Mouse (Mus musculus): ENCODE results near the gene Atg7. TPM values are rescaled to one million over a fixed set of nuclear protein-coding genes. Genes with fewer than 3 reads are reported as not detected.
"Not testable (repeated sequence)": the region's sequence is repeated elsewhere in the genome, so short reads cannot be mapped to it uniquely, and the experiment has no call there.

The Atg7 gene
- total RNA-seq, 2 experiments from 2014 or later: 23.3 to 28.4 TPM

DNA sequence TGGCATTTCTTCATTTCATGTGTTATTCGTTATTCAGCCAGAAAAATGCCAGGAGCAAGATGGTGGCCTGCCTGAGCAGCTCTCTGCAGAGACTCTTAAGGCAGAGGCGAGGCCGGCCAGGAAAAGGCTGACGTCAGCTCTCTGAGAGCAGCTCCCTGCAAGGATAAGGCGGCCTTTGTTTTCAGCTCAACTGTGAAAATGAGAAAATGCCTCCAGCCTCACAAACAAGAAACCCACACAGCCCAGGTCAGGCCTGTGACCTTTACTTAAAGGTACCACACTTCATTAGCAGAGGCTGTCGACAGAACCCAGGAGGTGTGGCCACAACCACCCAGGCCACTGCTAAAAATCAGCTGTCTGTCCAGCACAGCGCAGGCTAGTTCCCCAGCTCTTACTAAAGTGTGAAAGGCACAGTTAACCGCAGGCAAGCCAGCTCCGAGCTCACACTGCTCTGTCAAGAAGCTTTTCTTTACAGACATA is 240.4 kb downstream of the Atg7 start:
- DNase-seq: peak; percentile 73 to 78

GRCm38 (mm10) chr6:114885129-114885528 is 242.2 kb downstream of the Atg7 start:
- DNase-seq: no peak

GRCm38 (mm10) chr6:114886012-114886411 is 243.1 kb downstream of the Atg7 start:
- DNase-seq: no peak

DNA sequence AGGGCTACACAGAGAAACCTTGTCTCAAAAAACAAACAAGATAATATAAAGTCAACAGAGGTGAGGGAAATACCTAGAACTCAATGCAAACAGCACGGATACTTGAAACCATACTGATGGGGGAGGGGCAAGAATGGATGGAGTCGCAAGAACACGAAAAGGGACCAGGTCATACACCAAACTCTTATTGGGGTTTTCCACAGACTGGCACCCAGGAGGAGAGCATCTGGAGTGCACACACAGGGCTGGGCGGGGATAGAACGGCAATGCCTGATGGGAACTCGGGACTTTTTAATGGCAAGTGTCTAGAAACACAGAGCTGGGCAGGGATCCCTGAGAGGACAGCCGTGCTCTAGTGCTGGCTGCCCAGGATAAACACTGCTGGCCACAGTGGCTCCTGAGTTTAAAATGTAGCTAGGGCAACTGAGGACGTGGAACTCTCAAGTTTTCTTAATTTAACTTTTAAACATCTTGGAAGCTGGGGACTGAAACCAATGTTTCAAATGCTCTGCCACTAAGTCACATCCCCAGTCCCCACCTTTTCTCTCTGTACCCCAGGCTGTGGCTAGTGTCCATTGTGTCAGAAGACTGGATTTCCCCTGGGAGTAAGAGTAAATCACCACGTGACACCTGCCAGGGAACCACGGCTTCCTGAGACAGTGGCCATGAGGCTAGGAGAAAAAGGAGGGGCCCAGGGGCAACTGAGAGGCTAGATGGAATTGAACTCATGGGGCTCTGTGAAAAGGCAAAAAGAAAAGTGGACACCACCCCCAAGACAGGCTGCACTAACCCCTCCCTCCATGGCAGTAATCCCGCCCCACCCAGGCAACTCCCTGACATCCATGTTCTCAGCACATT is 243.8 kb downstream of the Atg7 start:
- no peak for DNase-seq

DNA sequence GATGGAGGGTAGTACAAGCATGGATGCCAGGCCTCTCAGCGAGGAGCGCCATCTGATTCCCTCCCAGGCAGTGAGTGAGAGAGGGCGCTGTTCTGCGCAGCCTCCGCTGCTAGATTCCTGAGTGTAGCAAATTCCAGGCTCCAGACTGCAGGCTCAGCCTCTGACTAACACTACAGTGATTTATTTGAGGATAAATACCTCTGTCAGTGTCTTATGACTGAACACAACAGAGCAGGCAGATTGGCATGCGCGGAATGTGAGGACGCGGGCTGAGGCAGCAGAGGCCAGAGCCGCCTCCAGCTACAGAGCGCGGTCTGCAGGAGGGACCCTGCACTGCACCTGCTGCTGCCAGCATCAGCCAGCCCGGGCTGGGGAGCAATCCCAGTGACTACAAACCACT is 246.0 kb downstream of the Atg7 start:
- peak; percentile 64 to 76 for DNase-seq

DNA sequence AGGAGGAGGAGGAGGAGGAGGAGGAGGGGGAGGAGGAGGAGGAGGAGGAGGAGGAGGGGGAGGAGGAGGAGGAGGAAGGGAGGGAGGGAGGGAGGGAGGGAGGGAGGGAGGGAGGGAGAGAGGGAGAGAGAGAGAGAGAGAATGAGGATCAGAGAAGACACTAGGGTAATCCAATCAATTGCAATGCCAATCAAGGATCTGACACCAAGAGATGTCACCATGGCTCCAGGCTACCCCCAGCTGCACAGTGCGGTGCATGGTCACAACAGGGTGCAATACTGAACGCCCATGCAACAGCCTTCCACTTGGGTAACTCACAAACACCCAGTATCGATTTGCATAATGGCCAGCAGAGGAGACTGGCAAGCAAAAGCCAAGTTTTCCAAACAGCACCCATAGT is 247.1 kb downstream of the Atg7 start:
- DNase-seq: not testable (repeated sequence)

- DNase-seq: peak; percentile 83 to 88
Observed at GRCm38 (mm10) chr6:114890411-114891115, 247.7 kb downstream of the Atg7 start.

GRCm38 (mm10) chr6:114891272-114891671 is 248.4 kb downstream of the Atg7 start:
- DNase-seq: no peak

- no peak for DNase-seq
Observed at GRCm38 (mm10) chr6:114891771-114892170, 248.9 kb downstream of the Atg7 start.

DNA sequence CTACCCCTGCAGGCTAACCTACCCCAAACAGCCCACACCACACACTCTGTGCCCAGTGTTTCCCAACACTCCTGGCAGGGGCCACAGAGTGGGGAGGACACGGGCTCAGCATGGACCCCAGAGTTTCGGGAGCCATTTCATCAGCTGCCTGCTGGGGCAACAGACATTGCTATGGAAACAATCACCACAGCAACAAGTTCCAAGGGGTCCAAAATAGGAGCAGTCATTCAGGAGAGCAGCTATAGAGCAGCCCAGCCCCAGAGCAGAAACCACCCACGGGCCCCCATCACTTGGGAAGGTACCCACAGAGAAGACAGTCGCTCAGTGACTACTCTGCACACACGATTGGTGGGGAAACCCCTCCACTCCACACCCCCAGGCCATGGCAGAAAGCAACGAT is 249.5 kb downstream of the Atg7 start:
- DNase-seq: peak; percentile 70 to 78

DNA sequence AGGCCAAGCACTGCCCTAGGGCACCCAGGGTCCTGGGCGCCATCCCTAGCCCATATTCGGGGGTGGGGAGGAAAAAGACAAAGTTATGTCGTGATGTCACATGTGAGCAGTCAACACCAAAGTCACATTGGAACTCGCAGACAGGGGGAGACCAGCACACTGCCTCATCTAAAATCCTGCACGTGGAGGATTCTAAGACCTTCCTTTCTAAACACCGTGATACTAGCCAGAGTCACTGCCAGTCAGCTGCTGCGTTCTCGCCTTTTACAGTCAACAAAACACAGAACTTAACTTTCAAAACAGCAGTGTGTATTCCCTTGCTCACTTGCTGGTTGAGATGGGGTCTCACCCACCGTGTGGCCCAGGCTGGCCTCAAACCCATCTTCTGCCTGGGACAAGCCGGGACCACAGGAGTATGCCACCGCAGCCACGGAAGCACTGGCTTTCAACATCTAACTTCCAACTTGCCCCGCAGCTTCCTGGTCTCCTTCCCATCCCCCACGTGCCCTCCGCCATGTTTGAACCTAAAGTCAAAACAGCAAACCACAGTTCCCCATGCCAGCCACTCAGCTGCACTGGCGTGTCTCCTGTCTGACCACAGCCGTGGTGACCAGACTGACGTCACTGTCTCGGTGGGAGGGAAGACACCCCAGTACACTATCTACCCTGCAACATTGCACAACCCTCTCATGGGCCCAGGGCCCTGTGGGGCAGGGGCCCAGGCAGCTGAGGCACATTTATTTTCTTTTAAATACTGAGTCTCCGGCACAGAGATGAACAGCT is 250.7 kb downstream of the Atg7 start:
- DNase-seq: peak in 1 of 2 experiments; percentile 56

DNA sequence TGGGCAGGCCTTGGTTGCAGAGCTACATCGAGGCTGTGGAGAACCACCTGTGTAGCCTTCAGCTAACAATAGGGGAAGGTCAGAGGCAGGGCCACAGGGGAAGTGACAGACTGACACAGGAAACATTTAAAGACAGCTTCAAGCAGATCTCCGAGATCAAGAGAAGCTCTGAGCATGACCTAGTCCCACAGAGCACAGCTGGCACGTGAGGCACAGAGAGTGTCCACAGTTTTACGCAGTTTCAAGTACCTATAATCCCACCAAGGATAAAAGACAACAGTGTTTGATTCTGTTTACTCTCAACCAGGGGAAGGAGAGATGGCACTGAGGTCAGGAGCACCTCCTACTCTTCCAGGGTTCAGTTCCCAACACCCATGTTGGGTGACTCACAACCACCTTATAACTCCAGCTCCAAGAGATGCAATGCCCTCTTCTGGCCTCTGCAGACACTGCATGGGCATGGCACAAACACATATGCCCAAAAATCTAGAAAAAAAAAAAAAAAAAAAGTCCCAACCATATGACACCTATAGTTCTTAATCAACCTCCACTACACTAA is 251.7 kb downstream of the Atg7 start:
- DNase-seq: no peak

DNA sequence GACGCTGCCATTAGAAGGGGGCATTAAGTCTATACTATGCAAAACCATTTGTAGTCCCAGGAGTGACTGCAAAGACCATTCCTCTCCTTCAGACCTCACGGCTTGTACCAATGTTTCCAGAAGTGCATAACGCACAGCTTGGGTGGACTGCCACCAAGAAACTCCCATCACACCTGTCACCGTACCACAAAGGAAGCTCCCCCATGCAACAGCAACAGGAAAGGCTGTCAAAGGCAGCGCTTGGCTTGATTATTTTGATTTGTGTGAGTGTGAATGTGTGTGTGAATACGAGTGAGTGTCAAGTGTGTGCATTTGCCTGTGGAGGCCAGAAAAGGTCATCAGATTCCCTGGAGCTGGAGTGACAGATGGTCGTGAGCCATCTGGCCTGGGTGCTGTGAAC is 252.3 kb downstream of the Atg7 start:
- no peak for DNase-seq

GRCm38 (mm10) chr6:114896281-114896680 is 253.4 kb downstream of the Atg7 start:
- DNase-seq: no peak

- DNase-seq: no peak
Observed at GRCm38 (mm10) chr6:114898949-114899348, 256.1 kb downstream of the Atg7 start.

DNA sequence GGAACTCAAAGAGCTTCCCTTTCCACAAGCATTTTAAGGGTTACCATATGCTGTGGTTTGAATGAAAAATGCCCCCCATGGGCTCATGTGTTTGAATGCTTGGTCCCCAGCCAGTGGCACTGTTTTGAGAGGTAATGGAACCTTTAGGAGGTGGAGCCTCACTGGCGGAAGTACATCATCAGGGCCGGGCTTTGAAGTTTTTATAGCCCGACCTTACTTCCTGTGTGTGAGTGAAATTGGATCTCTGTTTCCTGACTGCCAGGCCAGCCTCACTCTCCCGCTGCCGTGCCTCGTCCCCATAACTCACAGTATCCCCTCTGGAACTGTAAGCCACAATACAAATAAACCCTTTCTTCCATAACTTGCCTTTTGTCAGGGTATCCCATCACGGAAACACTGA is 256.8 kb downstream of the Atg7 start:
- no peak for DNase-seq

GRCm38 (mm10) chr6:114900194-114900593 is 257.3 kb downstream of the Atg7 start:
- no peak for DNase-seq

DNA sequence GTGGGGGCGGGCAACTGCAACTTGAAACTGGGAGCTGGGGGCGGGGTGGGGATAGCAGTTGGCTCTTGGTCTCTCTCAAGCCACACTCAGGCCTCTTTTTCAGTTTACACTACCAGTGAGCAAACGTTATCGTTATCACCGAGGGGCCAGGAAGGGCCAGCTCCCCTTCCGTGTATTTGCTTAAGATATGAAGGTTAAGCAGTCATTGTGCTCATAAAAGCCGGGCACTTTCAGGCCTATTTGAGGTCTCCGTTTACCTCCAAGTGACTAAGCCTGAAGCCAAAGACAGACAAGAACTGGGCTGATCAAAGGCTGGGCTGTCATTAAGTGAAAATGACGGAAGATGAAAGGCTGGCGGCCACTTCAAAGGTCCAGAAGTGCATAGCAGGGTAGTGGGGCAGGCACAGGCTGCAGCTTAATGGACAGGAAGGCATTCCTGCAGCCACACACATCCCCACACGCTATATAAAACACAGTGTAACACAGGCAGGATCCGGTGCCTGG is 258.5 kb downstream of the Atg7 start:
- DNase-seq: no peak

GRCm38 (mm10) chr6:114901921-114902320 is 259.0 kb downstream of the Atg7 start:
- no peak for DNase-seq

GRCm38 (mm10) chr6:114904233-114904632 is 261.3 kb downstream of the Atg7 start:
- DNase-seq: no peak

- DNase-seq: no peak
Observed at GRCm38 (mm10) chr6:114904818-114905217, 261.9 kb downstream of the Atg7 start.
